Mouse (Mus musculus): ENCODE data around the gene 2610528A11Rik. TPM values are rescaled to one million over a fixed set of nuclear protein-coding genes. Genes with fewer than 3 reads are reported as not detected.

Gene 2610528A11Rik
- polyA plus RNA-seq, 1 experiment, result 0.23 TPM

GRCm38 (mm10) chr14:37094436-37094835 is 19.4 kb downstream of the 2610528A11Rik start:
- DNase-seq (ENCODE audit: low spot score), result no peak

GRCm38 (mm10) chr14:37083755-37084154 is 30.1 kb downstream of the 2610528A11Rik start:
- DNase-seq (ENCODE audit: low spot score), result no peak

- no peak for DNase-seq (ENCODE audit: low spot score)
These were observed 33.1 kb downstream of the 2610528A11Rik start for GRCm38 (mm10) chr14:37080724-37081123.

GRCm38 (mm10) chr14:37068516-37068915 is 45.3 kb downstream of the 2610528A11Rik start:
- DNase-seq (ENCODE audit: low spot score), result no peak

- no peak for DNase-seq (ENCODE audit: low spot score)
These were observed 46.2 kb downstream of the 2610528A11Rik start, which contains the start of gene Lrit2 for GRCm38 (mm10) chr14:37067629-37068028. TSS of gene Lrit2 (plus strand) at chr14:37067929.

GRCm38 (mm10) chr14:37066636-37067035 is 47.2 kb downstream of the 2610528A11Rik start:
- DNase-seq (ENCODE audit: low spot score), result no peak

- no peak for DNase-seq (ENCODE audit: low spot score)
These were observed 49.0 kb downstream of the 2610528A11Rik start for GRCm38 (mm10) chr14:37064849-37065248.

Other genes with a start within 250 kb of the 2610528A11Rik start
- gene Ccser2, start 145.2 kb downstream of the 2610528A11Rik start, polyA plus RNA-seq (2012; rRNA removed), result 31.5 and 44.1 TPM in 2 replicates
- not detected in 2 replicates for gene Rgr, start 65.1 kb downstream of the 2610528A11Rik start, polyA plus RNA-seq (2012; rRNA removed)
- gene Lrit1, start 59.2 kb downstream of the 2610528A11Rik start, polyA plus RNA-seq (2012; rRNA removed), result 0.01 TPM in 1 of 2 replicates, not detected in the other
- not detected in 2 replicates for gene Lrit2, start 46.1 kb downstream of the 2610528A11Rik start, polyA plus RNA-seq (2012; rRNA removed)
- 0.03 and 0.04 TPM in 2 replicates for gene Cdhr1, start 15.7 kb downstream of the 2610528A11Rik start, polyA plus RNA-seq (2012; rRNA removed)
- 152 and 160 TPM in 2 replicates for gene Ghitm, start 21.2 kb upstream of the 2610528A11Rik start, polyA plus RNA-seq (2012; rRNA removed)

Measured in urinary bladder, adult 2 months (tissue).